In the genomic region with DNA sequence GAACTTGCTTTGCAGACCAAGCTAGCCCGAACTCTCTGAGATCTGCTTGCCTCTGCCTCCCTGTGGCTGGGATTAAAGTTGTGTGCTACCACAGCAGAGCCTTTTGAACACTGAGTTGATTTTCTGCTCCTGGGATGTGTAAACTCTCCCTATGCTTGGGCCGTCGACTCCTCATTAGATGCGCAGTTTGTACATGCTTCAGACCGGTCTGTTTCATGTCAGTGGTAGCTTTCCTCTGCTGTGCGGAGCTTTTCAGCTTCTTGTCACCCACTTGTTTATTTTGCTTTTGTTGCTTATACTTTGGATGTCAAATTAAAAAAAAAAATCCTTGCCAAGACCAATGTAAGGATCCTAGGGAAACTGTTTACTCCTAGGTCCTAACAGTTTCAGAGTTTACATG, we compare ENCODE assay signal across 19 mouse cellular contexts. TPM values are rescaled to one million over a fixed set of nuclear protein-coding genes. Genes with fewer than 3 reads are reported as not detected.
A peak's percentile ranks its signal among the peaks of the same experiment; 100 is the strongest.
DNase-seq lines count a peak whose midpoint lies in the region; ATAC-seq and TF ChIP-seq lines count a peak whose summit lies in the region.
"Had no signal": no experiment of that assay in that cellular context is flagged by ENCODE, and none has a peak within 500 bp of the region (broad histone marks: within the 10 kb centered on the region; RNA-seq: fewer than 3 reads in every experiment).

No protein-coding gene starts in this region.

- ATAC-seq in hindbrain, postnatal 0 days: no peak
- peak; percentile 64; the same call in 1 of the 2 replicates for ATAC-seq in lung, embryonic 15.5 days (ENCODE audit: borderline replicate concordance, extremely low read depth, low FRiP score, low TSS enrichment)
- no peak for ATAC-seq in forebrain, embryonic 15.5 days (replicated peaks)
- no peak for ATAC-seq in intestine, embryonic 16.5 days

- 85% methylated on average over 6 of the region's 6 CpGs for WGBS in hindbrain, embryonic 10.5 days
- WGBS in hindbrain, postnatal 0 days: 65% methylated on average over 6 of the region's 6 CpGs
- 48% methylated on average over 6 of the region's 6 CpGs for WGBS in lung, embryonic 15.5 days
- 55% methylated on average over 6 of the region's 6 CpGs for WGBS in forebrain, embryonic 15.5 days
- WGBS in intestine, embryonic 16.5 days: 59% methylated on average over 6 of the region's 6 CpGs

- peaks cover 45% of the 10 kb centered on the region for H3K4me1 ChIP-seq in hindbrain, embryonic 10.5 days (replicated peaks)
- H3K4me1 ChIP-seq in hindbrain, postnatal 0 days (ENCODE audit: insufficient read depth, low read length): peaks cover 22% of the 10 kb centered on the region
- peaks cover 6% of the 10 kb centered on the region for H3K4me1 ChIP-seq in lung, embryonic 15.5 days
- H3K4me1 ChIP-seq in forebrain, embryonic 15.5 days: peaks cover 62% of the 10 kb centered on the region
- peaks cover 10% of the 10 kb centered on the region for H3K4me1 ChIP-seq in intestine, embryonic 16.5 days (ENCODE audit: control insufficient read depth, insufficient read depth, low read length)

- no peak overlapping the region for H3K4me2 ChIP-seq in hindbrain, postnatal 0 days (ENCODE audit: low read depth, low read length)
- H3K4me2 ChIP-seq in lung, embryonic 15.5 days: no peak overlapping the region
- no peak overlapping the region for H3K4me2 ChIP-seq in forebrain, embryonic 15.5 days (replicated peaks)
- H3K4me2 ChIP-seq in intestine, embryonic 16.5 days (ENCODE audit: low read depth, low read length): no peak overlapping the region
- H3K4me2 ChIP-seq: heart, embryonic 13.5 days; neural tube, embryonic 15.5 days had no signal

- no peak overlapping the region for H3K4me3 ChIP-seq in hindbrain, embryonic 10.5 days
- H3K4me3 ChIP-seq in hindbrain, postnatal 0 days (ENCODE audit: low read length): no peak overlapping the region
- H3K4me3 ChIP-seq in lung, embryonic 15.5 days: no peak overlapping the region
- no peak overlapping the region for H3K4me3 ChIP-seq in forebrain, embryonic 15.5 days
- H3K4me3 ChIP-seq in intestine, embryonic 16.5 days (ENCODE audit: low read length): no peak overlapping the region
- H3K4me3 ChIP-seq: heart, embryonic 13.5 days; neural tube, embryonic 15.5 days had no signal

- 0 out of 2 replicates have a peak overlapping the region, but pooled peaks have one; percentile 42 for H3K27ac ChIP-seq in hindbrain, embryonic 10.5 days
- H3K27ac ChIP-seq in hindbrain, postnatal 0 days: no peak overlapping the region
- H3K27ac ChIP-seq in lung, embryonic 15.5 days: 0 out of 2 replicates have a peak overlapping the region, but pooled peaks have one; percentile 18
- H3K27ac ChIP-seq in forebrain, embryonic 15.5 days (replicated peaks): peak overlapping the region; percentile 91
- peak overlapping the region; percentile 38; the same call in 1 of the 2 replicates for H3K27ac ChIP-seq in intestine, embryonic 16.5 days (ENCODE audit: low read length)
- H3K27ac ChIP-seq: heart, embryonic 13.5 days; liver, embryonic 14.5 days had no signal

- no peak for DNase-seq in hindbrain, embryonic 10.5 days (ENCODE audit: low spot score)
- DNase-seq in hindbrain, postnatal 0 days (ENCODE audit: low spot score): no peak
- DNase-seq in lung, postnatal 14 days: no peak
- DNase-seq in heart, adult 18-20 months: no peak
- no peak for DNase-seq in embryo, embryonic 11 days
- DNase-seq: adrenal gland, postnatal 36 days; kidney, adult 11 months; right cerebral cortex, postnatal 14 days; thymus, postnatal 14 days had no signal

- TF ChIP-seq CTCF in hindbrain, postnatal 0 days (IDR thresholded peaks at IDR 0.05; ENCODE audit: low read depth): no peak

- no peak overlapping the region for H3K9ac ChIP-seq in hindbrain, postnatal 0 days (replicated peaks; ENCODE audit: low read length)
- H3K9ac ChIP-seq in lung, embryonic 15.5 days: no peak overlapping the region
- H3K9ac ChIP-seq in forebrain, embryonic 15.5 days (replicated peaks): no peak overlapping the region
- H3K9ac ChIP-seq in intestine, embryonic 16.5 days (ENCODE audit: low read depth, low read length): no peak overlapping the region
- H3K9ac ChIP-seq: heart, embryonic 13.5 days; liver, embryonic 14.5 days; neural tube, embryonic 15.5 days had no signal

- H3K27me3 ChIP-seq in hindbrain, embryonic 10.5 days (ENCODE audit: insufficient read depth, poor library complexity, severe bottlenecking): peaks cover 14% of the 10 kb centered on the region; the same call in 1 of the 2 replicates
- H3K27me3 ChIP-seq in hindbrain, postnatal 0 days (ENCODE audit: insufficient read depth, low read length): no peaks in the 10 kb centered on the region
- H3K27me3 ChIP-seq in lung, embryonic 15.5 days: no peaks in the 10 kb centered on the region
- no peaks in the 10 kb centered on the region for H3K27me3 ChIP-seq in forebrain, embryonic 15.5 days
- H3K27me3 ChIP-seq in intestine, embryonic 16.5 days (replicated peaks; ENCODE audit: control insufficient read depth, insufficient read depth, low read length): no peaks in the 10 kb centered on the region

- no peaks in the 10 kb centered on the region for H3K36me3 ChIP-seq in hindbrain, embryonic 10.5 days
- H3K36me3 ChIP-seq in hindbrain, postnatal 0 days (ENCODE audit: insufficient read depth, low read length): no peaks in the 10 kb centered on the region
- H3K36me3 ChIP-seq in lung, embryonic 15.5 days: no peaks in the 10 kb centered on the region
- H3K36me3 ChIP-seq in forebrain, embryonic 15.5 days: no peaks in the 10 kb centered on the region
- no peaks in the 10 kb centered on the region for H3K36me3 ChIP-seq in intestine, embryonic 16.5 days (ENCODE audit: control insufficient read depth, insufficient read depth, low read length)
- H3K36me3 ChIP-seq: heart, embryonic 13.5 days; neural tube, embryonic 15.5 days had no signal

- no peaks in the 10 kb centered on the region for H3K9me3 ChIP-seq in hindbrain, embryonic 10.5 days
- no peaks in the 10 kb centered on the region for H3K9me3 ChIP-seq in hindbrain, postnatal 0 days (ENCODE audit: low read length)
- no peaks in the 10 kb centered on the region for H3K9me3 ChIP-seq in lung, embryonic 15.5 days
- no peaks in the 10 kb centered on the region for H3K9me3 ChIP-seq in forebrain, embryonic 15.5 days
- H3K9me3 ChIP-seq in intestine, embryonic 16.5 days (ENCODE audit: control insufficient read depth, low read length): no peaks in the 10 kb centered on the region
- H3K9me3 ChIP-seq: heart, embryonic 13.5 days; neural tube, embryonic 15.5 days had no signal

RNA-seq across cellular contexts. Expression of a gene that starts 22.6 kb away (rescaled TPM):
- polyA plus RNA-seq in hindbrain, embryonic 10.5 days (2016; fragmentation: Nextera tagmentation; extraction: Ambion mirVana): 0.90 and 0.99 TPM in 2 replicates
- 0.52 and 1.4 TPM in 2 replicates for total RNA-seq in hindbrain, postnatal 0 days (2014; rRNA removed)
- polyA plus RNA-seq in hindbrain, postnatal 0 days (2015; fragmentation: Nextera tagmentation; extraction: Ambion mirVana): 0.75 and 1.2 TPM in 2 replicates
- polyA plus RNA-seq in lung, embryonic 15.5 days (2015; fragmentation: Nextera tagmentation; extraction: Ambion mirVana): 0.05 and 0.16 TPM in 2 replicates
- 0.93 and 1.1 TPM in 2 replicates for polyA plus RNA-seq in forebrain, embryonic 15.5 days (2015; fragmentation: Nextera tagmentation; extraction: Ambion mirVana)
- polyA plus RNA-seq in intestine, embryonic 16.5 days (2015; fragmentation: Nextera tagmentation; extraction: Ambion mirVana): 0.39 and 0.82 TPM in 2 replicates
- total RNA-seq in heart, adult 18-20 months (2021): 1 to 10 TPM in 1 of 2 experiments, not detected in 1; 1.2 TPM
- total RNA-seq: gastrocnemius, adult 8-10 months; granulocyte monocyte progenitor cell, adult 5-6 weeks; heart, postnatal 25 days; megakaryocyte-erythroid progenitor cell, adult 5-6 weeks had no signal
- polyA plus RNA-seq: liver, embryonic 14.5 days had no signal

RNA-seq across cellular contexts. Expression of a gene that starts 32.4 kb away (rescaled TPM):
- 11.2 and 15.8 TPM in 2 replicates for polyA plus RNA-seq in hindbrain, embryonic 10.5 days (2016; fragmentation: Nextera tagmentation; extraction: Ambion mirVana)
- total RNA-seq in hindbrain, postnatal 0 days (2014; rRNA removed): 16.0 and 19.2 TPM in 2 replicates
- 7.5 TPM in 2 replicates for polyA plus RNA-seq in hindbrain, postnatal 0 days (2015; fragmentation: Nextera tagmentation; extraction: Ambion mirVana)
- 1.2 and 1.9 TPM in 2 replicates for polyA plus RNA-seq in lung, embryonic 15.5 days (2015; fragmentation: Nextera tagmentation; extraction: Ambion mirVana)
- polyA plus RNA-seq in forebrain, embryonic 15.5 days (2015; fragmentation: Nextera tagmentation; extraction: Ambion mirVana): 8.7 and 10.8 TPM in 2 replicates
- polyA plus RNA-seq in intestine, embryonic 16.5 days (2015; fragmentation: Nextera tagmentation; extraction: Ambion mirVana): 2.6 and 3.3 TPM in 2 replicates
- under 1 TPM; 0.30 to 0.44 TPM for total RNA-seq in heart, adult 18-20 months (2021)
- total RNA-seq: granulocyte monocyte progenitor cell, adult 5-6 weeks; megakaryocyte-erythroid progenitor cell, adult 5-6 weeks had no signal
